Mouse (Mus musculus) forebrain, embryonic 15.5 days (tissue): ENCODE results near the gene Megf6. TPM values are rescaled to one million over a fixed set of nuclear protein-coding genes. Genes with fewer than 3 reads are reported as not detected.

ENCODE experiments used
- ATAC-seq: fragments of 200-750 bp; cut with Nextera tagmentation; replicated peaks from 2 replicates; pipeline ENCODE4 v1.8.0; 2017; ENCODE audit warnings: mild to moderate bottlenecking, moderate TSS enrichment, moderate library complexity
- H3K27ac ChIP-seq: fragments of 300-500 bp; sonication (generic); replicated peaks from 2 replicates; pipeline ENCODE4 v1.5.1; 2015; ENCODE audit warnings: mild to moderate bottlenecking, inconsistent platforms
- H3K27me3 ChIP-seq: fragments of 300-500 bp; sonication (generic); 2 replicates; pipeline ENCODE4 v1.6.1; 2015; ENCODE audit warnings: inconsistent platforms
- H3K36me3 ChIP-seq: fragments of 300-500 bp; sonication (generic); 2 replicates; pipeline ENCODE4 v1.6.1; 2015; ENCODE audit warnings: mild to moderate bottlenecking, inconsistent platforms
- H3K4me1 ChIP-seq: fragments of 300-500 bp; sonication (generic); 2 replicates; pipeline ENCODE4 v1.6.1; 2015; ENCODE audit warnings: inconsistent platforms
- H3K4me2 ChIP-seq: fragments of 300-500 bp; sonication (generic); replicated peaks from 2 replicates; pipeline ENCODE4 v1.6.1; 2015; ENCODE audit warnings: mild to moderate bottlenecking, inconsistent platforms
- H3K4me3 ChIP-seq: fragments of 300-500 bp; sonication (generic); 2 replicates; pipeline ENCODE4 v1.5.1; 2015; ENCODE audit warnings: mild to moderate bottlenecking, inconsistent platforms
- H3K9ac ChIP-seq: fragments of 300-500 bp; sonication (generic); replicated peaks from 2 replicates; pipeline ENCODE4 v1.6.1; 2015; ENCODE audit warnings: mild to moderate bottlenecking, inconsistent platforms
- H3K9me3 ChIP-seq: fragments of 300-500 bp; sonication (generic); 2 replicates; pipeline ENCODE4 v1.6.1; 2016; ENCODE audit warnings: inconsistent platforms
- WGBS: fragments of 180-500 bp; shearing (Covaris S2); methylation state at CpG from one replicate; pipeline ENCODE4 v1.1.7; 2015; ENCODE audit warnings: mixed read lengths; 5-methylcytosine and 5-hydroxymethylcytosine counted together
- polyA plus RNA-seq: library from polyadenylated mRNA; unstranded; fragments of >200 nt; fragmentation: Nextera tagmentation; extraction: Ambion mirVana; gene quantifications from 2 replicates; pipeline ENCODE4 v1.2.1, GENCODE M21; 2015

The Megf6 gene
- polyA plus RNA-seq, 1 experiment from 2014 or later = 6.4 TPM

GRCm38 (mm10) chr4:154198377-154198961, 27.9 kb downstream of the Megf6 start:
- no peak overlapping the region for H3K27ac ChIP-seq
- no peak overlapping the region for H3K4me3 ChIP-seq
- no peaks in the 10 kb centered on the region for H3K36me3 ChIP-seq
- H3K27me3 ChIP-seq = no peaks in the 10 kb centered on the region
- WGBS = 12% methylated on average over 7 of the region's 7 CpGs
- H3K9ac ChIP-seq = no peak overlapping the region
- peaks cover 5% of the 10 kb centered on the region; the same call in 1 of the 2 replicates for H3K4me1 ChIP-seq
- ATAC-seq = no peak
- H3K4me2 ChIP-seq = no peak overlapping the region
- no peaks in the 10 kb centered on the region for H3K9me3 ChIP-seq

DNA sequence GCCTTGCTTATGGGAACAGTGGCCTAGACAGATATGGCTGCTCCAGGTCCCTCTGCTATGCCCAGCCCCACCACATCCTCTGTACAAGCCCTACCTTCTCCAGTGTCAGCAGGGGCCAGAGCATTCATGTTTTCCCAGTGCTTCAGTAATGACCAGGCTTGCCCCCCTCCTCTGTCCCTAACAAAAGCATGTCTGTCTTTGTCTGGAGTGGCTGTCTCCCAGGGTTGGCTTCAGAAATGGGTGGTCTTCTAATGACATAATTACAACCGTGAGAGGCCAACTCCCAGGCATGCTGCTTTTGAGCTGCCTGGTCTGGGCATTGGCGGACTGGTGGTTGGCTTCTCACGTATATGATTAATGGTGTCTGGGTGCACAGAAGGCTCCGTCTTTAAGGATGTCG, 31.0 kb downstream of the Megf6 start:
- no peak for ATAC-seq
- Histone ChIP-seq H3K36me3 (no peaks in the 10 kb centered on the region), H3K9ac (no peak overlapping the region), H3K4me1 (peaks cover 5% of the 10 kb centered on the region; the same call in 1 of the 2 replicates), H3K27ac (no peak overlapping the region), H3K27me3 (no peaks in the 10 kb centered on the region), H3K9me3 (no peaks in the 10 kb centered on the region), H3K4me3 (no peak overlapping the region), H3K4me2 (no peak overlapping the region)
- WGBS = 51% methylated on average over 5 of the region's 5 CpGs

DNA sequence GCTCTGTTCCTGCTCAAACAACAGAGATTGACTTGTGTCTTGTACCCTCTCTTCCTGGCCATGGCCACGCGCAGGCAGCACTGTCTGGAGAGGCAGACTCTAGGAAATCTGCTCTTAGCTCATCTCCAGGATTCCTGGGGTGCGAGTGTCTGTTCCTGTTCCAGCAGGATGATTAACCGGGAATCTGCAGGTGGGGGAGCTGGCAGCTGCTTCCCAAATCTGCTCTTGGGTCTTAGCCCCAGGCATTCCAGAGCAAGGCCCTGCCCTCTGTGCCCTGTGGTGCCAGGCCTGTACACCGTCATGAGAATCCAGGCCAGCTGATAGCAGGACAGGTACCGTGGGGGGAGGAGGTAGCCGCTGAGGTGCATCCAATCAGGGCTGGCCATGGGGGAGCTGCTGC, 34.0 kb downstream of the Megf6 start:
- Histone ChIP-seq H3K36me3 (no peaks in the 10 kb centered on the region), H3K4me2 (no peak overlapping the region), H3K4me1 (no peaks in the 10 kb centered on the region), H3K4me3 (no peak overlapping the region), H3K27ac (no peak overlapping the region), H3K27me3 (no peaks in the 10 kb centered on the region), H3K9ac (no peak overlapping the region), H3K9me3 (no peaks in the 10 kb centered on the region)
- no peak for ATAC-seq
- WGBS = 79% methylated on average over 7 of the region's 7 CpGs

DNA sequence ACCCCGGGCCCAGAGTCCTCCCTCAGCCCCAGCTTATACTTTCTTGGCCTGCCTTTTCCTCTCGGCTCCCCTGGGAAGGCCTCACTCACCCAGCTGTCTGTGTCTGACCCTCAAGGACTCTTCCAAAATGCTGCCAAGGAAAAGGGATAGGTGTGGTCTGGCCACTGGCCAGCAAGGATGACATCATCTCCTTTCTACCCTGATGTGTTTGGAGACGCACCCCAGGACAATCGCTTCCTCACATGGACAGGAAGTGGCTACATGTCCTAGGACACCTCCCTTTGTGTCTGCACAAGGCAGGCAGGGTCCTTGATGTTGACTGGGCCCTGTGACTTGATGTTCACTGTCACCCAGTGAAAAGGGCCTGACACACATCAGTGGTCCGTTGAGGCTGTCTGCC, 34.9 kb downstream of the Megf6 start:
- Histone ChIP-seq H3K4me1 (no peaks in the 10 kb centered on the region), H3K27me3 (no peaks in the 10 kb centered on the region), H3K36me3 (no peaks in the 10 kb centered on the region), H3K9me3 (no peaks in the 10 kb centered on the region), H3K27ac (no peak overlapping the region), H3K4me2 (no peak overlapping the region), H3K4me3 (no peak overlapping the region), H3K9ac (no peak overlapping the region)
- whole genome bisulfite sequencing = 71% methylated on average over 5 of the region's 5 CpGs
- no peak for ATAC-seq

DNA sequence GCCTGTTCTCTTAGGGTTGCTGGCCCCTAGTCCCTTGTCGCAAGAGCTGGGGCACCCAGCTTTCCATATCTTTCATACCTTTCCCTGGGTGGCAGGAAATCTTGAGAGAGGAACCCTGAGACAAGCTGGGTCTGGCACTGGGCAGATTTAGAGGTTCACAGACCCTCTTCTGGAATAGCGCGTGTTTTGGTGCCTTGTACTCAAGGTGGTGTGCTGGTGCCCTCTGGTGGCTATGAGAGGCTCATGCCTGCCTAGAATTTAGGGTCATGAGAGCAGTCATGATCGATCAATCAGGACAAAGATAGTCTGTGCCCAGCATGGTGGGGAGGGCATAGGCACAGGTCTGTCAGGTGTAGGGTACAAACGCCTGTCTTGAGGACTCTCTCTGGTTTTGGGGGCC, 36.7 kb downstream of the Megf6 start:
- H3K27ac ChIP-seq = no peak overlapping the region
- no peak overlapping the region for H3K4me2 ChIP-seq
- H3K9me3 ChIP-seq = no peaks in the 10 kb centered on the region
- H3K4me1 ChIP-seq = no peaks in the 10 kb centered on the region
- ATAC-seq = peak; percentile 68
- no peaks in the 10 kb centered on the region for H3K36me3 ChIP-seq
- WGBS = 10% methylated on average over 5 of the region's 5 CpGs
- H3K4me3 ChIP-seq = no peak overlapping the region
- no peak overlapping the region for H3K9ac ChIP-seq
- H3K27me3 ChIP-seq = no peaks in the 10 kb centered on the region

GRCm38 (mm10) chr4:154209054-154209453, 38.5 kb downstream of the Megf6 start:
- Histone ChIP-seq H3K4me2 (no peak overlapping the region), H3K9ac (no peak overlapping the region), H3K4me1 (0 out of 2 replicates have a peak, but pooled peaks cover 7% of the 10 kb centered on the region), H3K36me3 (no peaks in the 10 kb centered on the region), H3K27me3 (no peaks in the 10 kb centered on the region), H3K9me3 (no peaks in the 10 kb centered on the region), H3K27ac (no peak overlapping the region), H3K4me3 (no peak overlapping the region)
- 72% methylated on average over 6 of the region's 6 CpGs for WGBS
- ATAC-seq = no peak

- Histone ChIP-seq H3K27me3 (no peaks in the 10 kb centered on the region), H3K9me3 (no peaks in the 10 kb centered on the region), H3K4me2 (no peak overlapping the region), H3K4me3 (no peak overlapping the region), H3K4me1 (0 out of 2 replicates have a peak, but pooled peaks cover 7% of the 10 kb centered on the region), H3K9ac (no peak overlapping the region), H3K27ac (no peak overlapping the region), H3K36me3 (no peaks in the 10 kb centered on the region)
- no peak for ATAC-seq
- WGBS = 13% methylated on average over 3 of the region's 3 CpGs
Observed at GRCm38 (mm10) chr4:154209825-154210224, 39.3 kb downstream of the Megf6 start.

DNA sequence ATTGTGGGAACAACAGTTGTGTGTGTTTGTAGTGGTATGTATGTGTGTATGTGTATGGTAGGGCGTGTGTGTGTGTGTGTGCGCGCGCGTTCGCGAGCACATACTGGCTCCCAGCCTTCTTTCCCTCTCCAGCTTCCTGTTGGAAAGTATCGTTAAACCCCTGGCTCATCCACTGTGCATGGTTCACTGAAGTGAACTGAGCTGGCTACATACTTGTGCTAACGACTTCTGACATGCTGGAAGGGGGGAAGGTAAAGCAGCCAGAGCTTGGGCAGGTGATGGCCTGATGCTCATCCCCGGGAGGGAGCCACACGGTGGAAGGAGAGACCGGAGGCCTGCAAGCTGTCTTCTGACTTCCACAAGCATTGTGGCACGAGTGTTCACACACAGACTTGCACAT, 40.9 kb downstream of the Megf6 start:
- Histone ChIP-seq H3K27ac (no peak overlapping the region), H3K9ac (no peak overlapping the region), H3K4me1 (0 out of 2 replicates have a peak, but pooled peaks cover 7% of the 10 kb centered on the region), H3K36me3 (no peaks in the 10 kb centered on the region), H3K4me2 (no peak overlapping the region), H3K27me3 (no peaks in the 10 kb centered on the region), H3K9me3 (no peaks in the 10 kb centered on the region), H3K4me3 (no peak overlapping the region)
- 80% methylated on average over 13 of the region's 13 CpGs for WGBS
- no peak for ATAC-seq

GRCm38 (mm10) chr4:154213586-154213985, 43.1 kb downstream of the Megf6 start:
- 64% methylated on average over 7 of the region's 7 CpGs for WGBS
- no peak overlapping the region for H3K9ac ChIP-seq
- no peaks in the 10 kb centered on the region for H3K36me3 ChIP-seq
- no peak overlapping the region for H3K27ac ChIP-seq
- H3K27me3 ChIP-seq = no peaks in the 10 kb centered on the region
- peaks cover 7% of the 10 kb centered on the region; the same call in 1 of the 2 replicates for H3K4me1 ChIP-seq
- H3K4me3 ChIP-seq = no peak overlapping the region
- H3K4me2 ChIP-seq = no peak overlapping the region
- no peaks in the 10 kb centered on the region for H3K9me3 ChIP-seq
- ATAC-seq = no peak

DNA sequence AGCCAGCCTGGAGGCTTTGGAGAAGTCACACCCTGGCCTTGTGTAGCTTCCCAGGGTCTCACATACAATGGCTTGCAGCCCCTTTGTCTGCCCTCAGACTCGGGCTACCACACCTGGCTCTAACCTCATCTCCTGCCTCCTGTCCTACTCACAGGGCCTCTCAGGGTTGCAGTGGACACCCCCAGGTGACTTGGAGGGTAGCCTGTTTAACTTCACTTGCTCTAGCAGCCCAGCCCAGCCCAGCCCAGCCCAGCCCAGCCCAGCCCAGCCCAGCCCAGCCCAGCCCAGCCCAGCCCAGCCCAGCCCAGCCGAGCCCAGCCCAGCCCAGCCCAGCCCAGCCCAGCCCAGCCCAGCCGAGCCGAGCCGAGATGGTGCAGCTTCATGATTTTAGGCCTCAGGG, 43.5 kb downstream of the Megf6 start:
- no peak for ATAC-seq
- no peak overlapping the region for H3K9ac ChIP-seq
- no peak overlapping the region for H3K27ac ChIP-seq
- no peaks in the 10 kb centered on the region for H3K27me3 ChIP-seq
- H3K4me2 ChIP-seq = no peak overlapping the region
- no peaks in the 10 kb centered on the region for H3K36me3 ChIP-seq
- no peak overlapping the region for H3K4me3 ChIP-seq
- no peaks in the 10 kb centered on the region for H3K9me3 ChIP-seq
- 21% methylated on average over 5 of the region's 5 CpGs for WGBS
- H3K4me1 ChIP-seq = peaks cover 7% of the 10 kb centered on the region; the same call in 1 of the 2 replicates

DNA sequence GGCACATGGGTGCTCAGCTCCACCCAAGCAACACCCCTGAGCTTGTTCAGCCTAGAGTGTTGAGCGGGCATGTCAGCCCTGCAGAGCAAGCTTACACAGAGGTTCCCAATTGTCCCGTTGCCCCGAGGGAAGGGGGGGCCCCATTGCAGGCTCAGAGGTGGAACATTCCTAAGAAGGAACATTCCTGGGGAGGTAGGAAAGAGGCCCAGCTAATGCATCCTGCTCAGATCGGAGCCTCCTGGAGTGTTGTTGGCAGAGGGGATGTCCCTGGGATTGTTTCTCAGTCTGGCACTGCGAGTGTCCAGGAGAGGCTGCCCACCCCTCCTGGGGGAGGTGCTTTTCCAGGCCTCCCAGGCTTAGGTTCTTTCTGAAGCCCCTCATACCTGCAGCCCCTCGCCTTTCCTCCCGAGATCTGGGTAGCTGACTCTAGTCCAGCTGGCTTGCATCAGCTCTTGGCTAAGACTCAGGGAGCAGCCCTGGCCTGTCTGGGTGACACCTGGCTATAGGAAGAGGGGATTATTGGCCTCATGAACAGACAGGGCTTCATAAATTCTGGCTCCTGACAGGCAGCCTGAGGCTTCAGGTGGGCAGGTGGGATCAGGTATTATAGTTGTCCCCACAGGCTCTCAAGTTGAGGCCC, 47.3 kb downstream of the Megf6 start:
- no peak overlapping the region for H3K9ac ChIP-seq
- no peaks in the 10 kb centered on the region for H3K9me3 ChIP-seq
- H3K27me3 ChIP-seq = no peaks in the 10 kb centered on the region
- no peak for ATAC-seq
- no peak overlapping the region for H3K4me3 ChIP-seq
- no peaks in the 10 kb centered on the region for H3K36me3 ChIP-seq
- H3K27ac ChIP-seq = no peak overlapping the region
- 71% methylated on average over 7 of the region's 7 CpGs for WGBS
- H3K4me2 ChIP-seq = no peak overlapping the region
- H3K4me1 ChIP-seq = peaks cover 7% of the 10 kb centered on the region; the same call in 1 of the 2 replicates

- no peak overlapping the region for H3K27ac ChIP-seq
- no peak overlapping the region for H3K4me2 ChIP-seq
- peaks cover 16% of the 10 kb centered on the region for H3K4me1 ChIP-seq
Observed at GRCm38 (mm10) chr4:154222773-154223172, 52.2 kb downstream of the Megf6 start.

More at GRCm38 (mm10) chr4:154222773-154223172, 52.2 kb downstream of the Megf6 start:
- Histone ChIP-seq H3K9ac (no peak overlapping the region), H3K27me3 (no peaks in the 10 kb centered on the region), H3K9me3 (no peaks in the 10 kb centered on the region), H3K36me3 (no peaks in the 10 kb centered on the region), H3K4me3 (no peak overlapping the region)
- 83% methylated on average over 6 of the region's 6 CpGs for WGBS
- ATAC-seq = no peak
